Comparison of ENCODE assay signal across 26 mouse cellular contexts in genomic region chr14:121947966-121948365, GRCm38 (mm10). TPM values are rescaled to one million over a fixed set of nuclear protein-coding genes. Genes with fewer than 3 reads are reported as not detected.
A peak's percentile ranks its signal among the peaks of the same experiment; 100 is the strongest.
DNase-seq lines count a peak whose midpoint lies in the region; ATAC-seq and TF ChIP-seq lines count a peak whose summit lies in the region.
"Had no signal": no experiment of that assay in that cellular context is flagged by ENCODE, and none has a peak within 500 bp of the region (broad histone marks: within the 10 kb centered on the region; RNA-seq: fewer than 3 reads in every experiment).

No protein-coding gene starts in this region.

- H3K36me3 ChIP-seq in spleen, adult 2 months (ENCODE audit: control insufficient read depth, insufficient read depth, low read length): peaks cover 6% of the 10 kb centered on the region

- peak; percentile 29 for ATAC-seq in CD4-positive, CD25-positive, alpha-beta regulatory T cell, adult 4 months
- peak; percentile 7 for ATAC-seq in inflammation-experienced regulatory T-cells, adult 6 months
- no peak for ATAC-seq in erythroblast, adult 5-6 weeks (replicated peaks; ENCODE audit: low FRiP score, poor library complexity, severe bottlenecking)
- ATAC-seq: forebrain, embryonic 14.5 days; forebrain, postnatal 0 days; hindbrain, postnatal 0 days; intestine, postnatal 0 days had no signal

- no peaks in the 10 kb centered on the region for H3K27me3 ChIP-seq in spleen, adult 2 months (ENCODE audit: control insufficient read depth, insufficient read depth, low read length)
- H3K27me3 ChIP-seq: heart, embryonic 13.5 days had no signal

- no peak for TF ChIP-seq CTCF in spleen, adult 2 months (IDR thresholded peaks at IDR 0.05; ENCODE audit: extremely low read depth, insufficient read depth, insufficient read length, insufficient replicate concordance)

- no peak for TF ChIP-seq POLR2A in spleen, adult 2 months (IDR thresholded peaks at IDR 0.05; ENCODE audit: low read depth, low read length)

- intact Hi-C loops in left cerebral cortex, postnatal 14 days (cut with DNase I): no loop called here

- H3K4me3 ChIP-seq in spleen, adult 2 months (ENCODE audit: extremely low read depth, insufficient read depth, insufficient read length): no peak overlapping the region
- H3K4me3 ChIP-seq: gastrocnemius, adult 2 months; heart, embryonic 10.5 days; heart, embryonic 13.5 days had no signal

- WGBS in spleen, adult 2 months: 75% methylated on average over 3 of the region's 3 CpGs

- no peak for DNase-seq in spleen, adult 2 months (ENCODE audit: low read depth in 1 of 2, low spot score in 2 of 2)
- no peak for DNase-seq in spleen, adult 18-20 months
- DNase-seq in left cerebral cortex, postnatal 14 days (ENCODE audit: low spot score in 2 of 2): no peak
- DNase-seq in cerebellum, adult 9-10 months: no peak
- DNase-seq: adrenal gland, adult 8-10 months; adrenal gland, postnatal 25 days; cerebellum, adult 11-12 months; cerebellum, adult 8-10 months; cerebellum, postnatal 14 days; forebrain, postnatal 0 days; gastrocnemius, adult 2 months; gastrocnemius, postnatal 14 days; heart, adult 18-20 months; heart, postnatal 14 days; heart, postnatal 4 days had no signal

- H3K4me1 ChIP-seq in spleen, adult 2 months (ENCODE audit: control insufficient read depth, insufficient read depth, insufficient read length): peaks cover 26% of the 10 kb centered on the region

- peak overlapping the region; percentile 65; the same call in 1 of the 2 replicates for H3K27ac ChIP-seq in spleen, adult 2 months (ENCODE audit: insufficient read depth, low read length)
- H3K27ac ChIP-seq: gastrocnemius, adult 2 months; heart, embryonic 10.5 days; heart, embryonic 13.5 days; hindbrain, embryonic 14.5 days; hindbrain, postnatal 0 days had no signal

RNA-seq across cellular contexts. Expression of gene Gpr183, which starts 17.0 kb away (rescaled TPM):
- polyA plus RNA-seq in spleen, adult 2 months (2012; rRNA removed): 19.3 and 21.5 TPM in 2 replicates
- 100 to 1,000 TPM; 102 to 104 TPM for polyA plus RNA-seq in CD4-positive, CD25-positive, alpha-beta regulatory T cell, adult 4 months (2017; shearing (Covaris generic))
- 100 to 1,000 TPM; 108 to 142 (median 140) TPM for polyA plus RNA-seq in inflammation-experienced regulatory T-cells, adult 6 months (2017; shearing (Covaris generic))
- under 1 TPM; 0.66 to 0.91 TPM for total RNA-seq in left cerebral cortex, postnatal 14 days (2021)
- 0.19 and 1.7 TPM in 2 replicates for total RNA-seq in erythroblast, adult 5-6 weeks (2015; ENCODE audit: low replicate concordance)
- total RNA-seq in erythroblast, adult 5-6 weeks (2017; ENCODE audit: low replicate concordance): 0.98 and 2.3 TPM in 2 replicates

RNA-seq across cellular contexts. Expression of gene Gpr18, which starts 32.4 kb away (rescaled TPM):
- 91.9 and 111 TPM in 2 replicates for polyA plus RNA-seq in spleen, adult 2 months (2012; rRNA removed)
- polyA plus RNA-seq in CD4-positive, CD25-positive, alpha-beta regulatory T cell, adult 4 months (2017; shearing (Covaris generic)): 10 to 100 TPM; 92.7 to 95.9 TPM
- polyA plus RNA-seq in inflammation-experienced regulatory T-cells, adult 6 months (2017; shearing (Covaris generic)): 10 to 100 TPM; 51.6 to 79.6 (median 77.9) TPM
- total RNA-seq in left cerebral cortex, postnatal 14 days (2021): not detected
- 0.63 TPM in 1 of 2 replicates, not detected in the other for total RNA-seq in erythroblast, adult 5-6 weeks (2015; ENCODE audit: low replicate concordance)
- total RNA-seq in erythroblast, adult 5-6 weeks (2017; ENCODE audit: low replicate concordance): 0.42 and 0.51 TPM in 2 replicates
- total RNA-seq: forebrain, postnatal 0 days; gastrocnemius, adult 2 months; gastrocnemius, postnatal 14 days; gastrocnemius, postnatal 4 days; heart, postnatal 4 days; hindbrain, postnatal 0 days had no signal
- polyA plus RNA-seq: brain, embryonic 14.5 days; forebrain, embryonic 14.5 days; forebrain, postnatal 0 days; heart, embryonic 13.5 days; hindbrain, embryonic 14.5 days; hindbrain, postnatal 0 days had no signal
